Mouse (Mus musculus): ENCODE results near the gene Spint1.

GRCm38 (mm10) chr2:119229775-119230704 is 7.1 kb upstream of the Spint1 start, which contains the start of gene Ppp1r14d:
- TF ChIP-seq CTCF (conservative IDR thresholded peaks at IDR 0.05; ENCODE audit: insufficient read depth, insufficient read length, low read depth, low read length) (no peak), POLR2A (IDR thresholded peaks at IDR 0.05; ENCODE audit: low read depth, low read length) (no peak)
